Mouse (Mus musculus): ENCODE data around the gene Pbx1.

The Pbx1 gene

DNA sequence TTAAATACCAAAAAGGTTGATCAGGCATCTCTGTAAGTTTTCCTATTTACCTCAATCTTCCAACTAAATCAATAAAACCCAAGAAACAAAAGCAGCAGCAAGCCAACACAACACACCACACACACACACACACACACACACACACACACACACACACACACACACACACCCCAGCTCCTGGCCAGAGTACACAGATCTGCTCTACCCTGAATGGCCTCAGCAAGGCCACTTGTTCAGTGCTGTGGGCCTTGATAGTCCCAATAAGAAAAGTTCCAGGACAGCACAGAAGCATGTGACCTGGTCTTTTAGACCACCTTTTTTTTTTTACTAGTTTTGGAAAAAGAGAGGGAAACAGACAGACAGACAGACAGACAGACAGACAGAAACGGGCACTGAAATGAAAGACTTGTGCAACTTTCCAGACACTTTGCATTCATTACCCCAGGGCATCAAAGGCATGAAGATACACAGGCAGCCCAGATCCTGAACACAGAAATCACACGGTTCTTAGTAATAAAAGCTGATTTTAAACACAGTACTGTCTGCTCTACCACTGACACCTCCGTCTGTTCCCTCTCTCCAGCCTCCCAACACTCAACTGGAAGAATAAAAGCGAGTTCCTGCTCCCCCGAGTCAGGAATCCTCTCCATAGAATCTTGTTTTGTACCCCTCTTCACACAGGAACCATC lies 6.9 kb downstream of the Pbx1 start:
- no peak for DNase-seq (ENCODE audit: low spot score)

DNA sequence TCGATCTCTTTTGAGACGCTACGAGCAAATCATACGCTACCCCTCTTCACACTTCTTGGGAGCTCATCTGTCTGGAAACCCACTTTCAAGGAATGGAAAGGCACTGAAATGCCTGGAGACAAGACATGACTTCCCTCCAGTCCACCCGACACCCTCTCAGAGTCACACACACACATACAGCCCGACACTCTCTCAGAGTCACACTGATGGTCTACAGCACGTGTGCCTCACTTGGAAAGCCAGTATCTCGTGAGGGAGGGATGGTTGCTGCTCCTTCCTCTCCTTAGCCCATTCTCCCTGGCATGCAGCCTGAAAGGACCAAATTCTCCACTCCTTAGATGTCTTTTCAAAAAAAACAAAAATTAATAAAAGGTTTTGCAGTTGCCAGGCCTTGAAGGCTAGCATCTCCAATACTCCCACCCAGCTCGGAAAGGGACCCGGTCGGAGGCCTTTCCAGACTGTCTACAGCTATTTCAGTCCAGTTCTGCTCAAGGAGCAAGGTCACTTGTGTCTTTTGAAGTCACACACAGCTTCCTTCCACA lies 8.6 kb downstream of the Pbx1 start:
- DNase-seq (ENCODE audit: low spot score): no peak

DNA sequence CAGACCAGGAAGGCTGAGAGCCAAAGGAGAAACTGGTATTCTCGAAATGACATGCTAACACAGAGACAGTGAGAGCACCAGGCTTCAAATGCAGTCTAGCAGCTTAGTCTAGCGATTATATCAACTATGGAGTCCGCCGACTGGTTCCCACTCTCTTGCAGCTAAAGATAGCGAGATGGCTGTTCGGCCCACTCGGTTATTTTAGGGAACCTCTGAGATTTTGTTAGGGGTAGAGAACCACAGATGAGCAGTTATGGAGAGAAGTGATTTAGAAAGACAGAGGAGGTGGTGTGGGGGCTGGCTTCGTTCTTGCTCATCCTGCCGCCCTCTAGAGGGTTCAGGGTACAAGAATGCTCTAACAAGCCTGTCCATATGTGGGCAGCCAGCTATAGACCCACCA lies 13.2 kb downstream of the Pbx1 start:
- DNase-seq (ENCODE audit: low spot score): peak; percentile 54

DNA sequence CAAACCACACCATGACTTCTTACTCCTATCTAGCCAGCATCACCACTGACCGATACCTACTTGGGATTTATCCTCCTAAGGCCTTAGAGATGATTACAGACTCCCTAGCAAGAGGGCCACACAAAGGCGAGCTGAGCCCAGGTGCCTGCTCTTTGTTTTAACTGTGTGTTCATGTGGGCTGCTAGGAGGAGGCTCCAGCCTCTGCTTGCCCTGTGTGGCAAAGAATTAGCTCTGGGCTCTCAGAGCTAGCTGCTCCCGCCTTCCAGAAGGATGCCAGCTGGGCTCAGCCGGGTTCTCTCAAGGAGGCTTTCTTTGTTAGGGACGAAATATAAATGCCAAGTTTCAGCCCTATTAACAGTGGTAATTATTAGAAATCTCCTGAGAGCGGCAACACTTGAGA lies 14.4 kb downstream of the Pbx1 start:
- DNase-seq (ENCODE audit: low spot score): no peak

DNA sequence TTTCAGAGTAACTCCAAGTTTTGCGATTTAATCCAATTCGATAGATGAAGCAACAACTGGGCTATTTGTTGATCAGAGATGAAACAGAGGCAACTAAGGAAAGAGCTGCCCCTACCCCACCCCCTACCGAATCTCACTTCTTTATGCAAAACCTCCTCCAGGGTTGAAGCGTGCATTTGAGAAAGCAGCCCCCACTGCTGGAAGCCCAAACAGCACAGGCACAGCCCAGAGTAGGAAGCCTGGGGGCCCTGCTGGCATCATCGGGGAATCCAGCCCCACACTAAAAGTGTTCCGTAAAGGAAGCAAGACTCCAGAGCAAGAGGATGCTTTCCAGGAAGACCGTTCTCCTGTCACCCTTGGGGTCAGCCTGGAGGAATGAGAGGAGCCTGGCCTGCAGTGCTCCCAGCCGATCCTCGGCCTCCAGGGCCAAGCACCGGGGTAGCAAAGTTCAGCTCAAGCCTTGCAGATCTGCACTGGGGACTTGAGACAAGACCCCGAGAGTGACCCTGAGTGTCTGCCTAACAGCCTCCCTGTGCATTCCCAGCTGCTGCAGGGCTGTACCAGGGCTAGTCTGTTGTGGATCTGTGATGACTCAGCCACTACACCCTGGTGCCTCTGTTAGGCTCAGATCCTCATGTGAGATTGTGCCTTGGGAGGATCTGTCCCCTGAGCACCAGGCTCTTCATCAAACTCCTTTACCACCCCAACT lies 15.2 kb downstream of the Pbx1 start:
- DNase-seq (ENCODE audit: low spot score): no peak

DNA sequence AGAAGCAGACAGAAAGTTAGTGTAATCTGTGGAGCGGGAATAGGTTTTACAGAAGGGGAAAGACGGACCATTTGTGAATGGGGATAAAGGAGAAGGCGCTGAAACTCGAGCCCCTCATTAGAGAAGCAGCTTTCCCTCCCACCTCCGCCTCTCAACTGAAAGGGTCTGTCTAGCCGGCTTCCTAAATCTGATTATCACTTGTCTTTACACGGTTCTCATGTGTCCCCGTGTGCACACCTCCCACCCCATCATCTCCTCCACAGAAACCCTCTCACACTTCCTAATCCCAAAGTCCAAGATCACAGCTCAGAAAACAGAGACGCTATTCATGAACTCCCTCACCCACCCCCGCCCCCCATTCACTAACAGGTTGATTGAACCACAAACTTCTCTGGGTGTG lies 21.5 kb downstream of the Pbx1 start:
- DNase-seq (ENCODE audit: low spot score): no peak

DNA sequence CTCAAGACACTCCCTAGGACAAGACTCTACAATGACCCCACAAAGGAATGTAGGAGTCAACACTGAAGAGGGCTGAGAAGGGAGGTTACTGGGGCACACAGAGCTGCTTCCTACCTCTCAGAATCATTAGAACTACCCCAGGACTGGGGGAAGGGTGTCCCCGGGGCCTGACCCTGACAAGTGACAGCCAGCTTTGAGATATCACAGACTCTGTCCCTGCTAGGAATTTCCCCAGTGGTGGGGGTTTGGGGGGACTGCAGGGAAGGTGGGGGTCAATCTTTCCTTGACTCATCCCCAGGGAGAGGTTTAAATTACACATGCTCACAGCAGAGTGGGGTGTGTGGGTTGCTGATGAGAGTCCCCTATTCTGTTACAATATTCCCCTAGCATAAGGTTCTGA lies 22.0 kb downstream of the Pbx1 start:
- no peak for DNase-seq (ENCODE audit: low spot score)

DNA sequence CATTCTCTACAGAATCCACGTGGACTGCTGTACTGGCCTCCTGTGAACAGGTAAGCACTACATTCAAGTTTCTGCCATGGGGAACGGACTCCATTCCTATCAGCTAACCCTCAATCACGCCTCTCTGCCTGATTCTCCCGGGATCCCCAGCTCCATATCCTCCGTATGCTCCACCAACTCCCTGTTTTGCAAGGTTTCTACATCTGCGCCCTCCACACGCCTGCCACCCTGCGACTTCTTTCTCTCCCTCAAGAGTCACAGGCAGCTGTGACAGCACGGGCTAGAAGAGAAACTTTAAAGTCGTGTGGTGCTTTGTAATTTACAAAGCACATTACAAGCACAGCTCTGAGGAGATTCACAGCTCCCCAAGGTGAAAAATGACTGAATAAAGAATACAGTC lies 23.3 kb downstream of the Pbx1 start:
- DNase-seq (ENCODE audit: low spot score): no peak

DNA sequence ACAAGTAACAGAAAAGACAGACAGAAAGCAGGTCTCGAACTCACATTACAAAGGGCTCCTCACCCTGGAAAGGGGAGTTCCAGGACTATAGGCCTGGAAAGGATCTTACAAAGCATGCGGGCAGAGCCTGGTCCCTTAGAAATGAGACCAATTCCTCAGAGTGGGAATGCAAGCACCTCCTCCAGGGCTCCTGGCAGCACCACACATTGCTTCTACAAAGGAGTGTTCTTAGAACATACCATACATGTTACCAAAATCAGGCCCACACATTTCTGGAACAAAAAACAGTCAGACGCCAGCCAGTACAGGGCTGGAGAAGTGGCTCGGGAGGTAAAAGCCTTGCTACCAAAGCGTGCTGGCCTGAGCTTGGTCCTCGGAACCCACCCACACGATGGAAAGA lies 24.1 kb downstream of the Pbx1 start:
- DNase-seq (ENCODE audit: low spot score): no peak

DNA sequence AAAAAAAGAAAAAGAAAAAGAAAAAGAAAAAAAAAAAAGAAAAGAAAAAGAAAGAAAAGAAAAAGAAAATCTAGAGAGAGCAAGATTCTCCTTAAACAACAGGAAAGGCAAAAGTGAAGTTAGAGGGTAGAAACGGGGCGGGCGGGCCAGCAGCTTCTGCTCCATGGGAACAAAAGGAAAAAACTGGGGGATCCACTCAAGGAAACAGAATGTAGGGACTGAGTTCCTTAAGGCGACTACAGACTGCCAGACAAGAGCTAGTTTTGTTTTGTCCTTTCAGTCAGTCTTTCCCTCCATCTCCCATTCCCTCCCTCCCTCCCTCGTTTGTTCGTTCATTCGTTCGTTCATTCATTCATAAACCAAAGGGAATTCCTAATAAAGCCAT lies 25.8 kb downstream of the Pbx1 start:
- DNase-seq (ENCODE audit: low spot score): no peak

DNA sequence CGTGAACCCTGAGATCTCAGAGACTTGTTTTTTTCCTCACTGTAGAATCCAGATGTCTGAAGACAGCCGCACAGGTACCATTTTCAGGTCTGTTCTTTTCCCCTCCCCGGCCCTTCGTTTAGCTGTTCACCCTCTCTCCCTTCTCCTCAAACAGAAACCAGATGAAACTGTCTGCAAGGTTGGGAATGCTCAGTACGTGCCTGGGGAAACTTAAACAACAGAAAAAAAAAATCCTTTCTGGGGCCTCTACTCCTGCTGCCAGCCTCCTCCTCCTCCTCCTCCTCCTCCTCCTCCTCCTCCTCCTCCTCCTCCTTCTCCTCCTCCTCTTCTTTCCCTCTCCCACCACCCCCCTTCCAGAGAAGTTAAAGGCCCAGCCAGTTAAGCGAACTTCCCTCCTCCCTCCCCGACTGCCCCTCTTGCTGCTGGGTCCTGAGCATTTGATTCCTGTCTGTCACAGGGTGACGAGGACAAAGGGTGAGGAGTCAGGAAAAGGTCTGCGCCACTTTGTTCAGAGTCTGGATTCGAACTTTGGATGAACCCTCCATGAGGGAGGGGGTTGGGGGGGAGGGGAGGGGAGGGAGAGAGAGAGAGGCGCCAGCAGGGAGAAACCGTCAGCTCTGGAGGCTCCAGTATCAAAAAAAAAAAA lies 26.3 kb downstream of the Pbx1 start:
- DNase-seq (ENCODE audit: low spot score): no peak

DNA sequence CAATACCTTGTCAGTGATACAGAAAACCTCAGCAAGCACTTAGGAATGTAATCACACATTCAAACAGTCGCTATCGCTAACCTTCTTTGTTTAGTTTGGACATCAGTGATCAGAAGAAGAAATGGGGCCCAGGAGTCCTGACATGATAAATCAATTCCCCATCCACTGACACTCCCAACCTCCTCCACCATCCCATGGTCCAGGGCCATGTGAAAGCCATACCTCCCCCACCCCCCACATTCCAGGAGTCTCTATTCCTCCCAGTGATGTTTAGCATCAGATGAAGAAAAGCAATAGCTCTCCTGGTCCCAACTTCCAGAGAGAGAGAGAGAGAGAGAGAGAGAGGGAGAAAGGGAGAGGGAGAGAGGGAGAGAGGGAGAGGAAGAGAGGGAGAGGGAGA lies 28.5 kb downstream of the Pbx1 start:
- no peak for DNase-seq (ENCODE audit: low spot score)

DNA sequence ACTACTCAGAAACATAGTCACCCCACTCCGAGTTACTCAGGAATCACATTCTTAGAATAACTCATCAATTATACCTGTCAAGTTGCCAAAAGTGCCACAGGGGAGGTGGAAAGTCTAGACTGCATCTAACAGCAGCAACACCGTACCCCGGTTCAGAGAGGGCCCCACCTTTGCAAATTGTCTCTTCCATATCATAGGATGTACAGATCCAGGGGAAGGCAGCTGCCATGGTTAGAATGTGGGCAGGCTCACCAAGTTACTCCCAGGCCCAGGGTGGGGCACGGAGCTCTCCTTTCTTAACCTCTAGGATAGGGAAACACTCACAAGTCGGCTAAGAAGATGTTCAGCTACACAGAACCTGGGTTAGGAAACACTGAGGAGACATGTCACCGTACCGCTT lies 29.4 kb downstream of the Pbx1 start:
- no peak for DNase-seq (ENCODE audit: low spot score)

DNA sequence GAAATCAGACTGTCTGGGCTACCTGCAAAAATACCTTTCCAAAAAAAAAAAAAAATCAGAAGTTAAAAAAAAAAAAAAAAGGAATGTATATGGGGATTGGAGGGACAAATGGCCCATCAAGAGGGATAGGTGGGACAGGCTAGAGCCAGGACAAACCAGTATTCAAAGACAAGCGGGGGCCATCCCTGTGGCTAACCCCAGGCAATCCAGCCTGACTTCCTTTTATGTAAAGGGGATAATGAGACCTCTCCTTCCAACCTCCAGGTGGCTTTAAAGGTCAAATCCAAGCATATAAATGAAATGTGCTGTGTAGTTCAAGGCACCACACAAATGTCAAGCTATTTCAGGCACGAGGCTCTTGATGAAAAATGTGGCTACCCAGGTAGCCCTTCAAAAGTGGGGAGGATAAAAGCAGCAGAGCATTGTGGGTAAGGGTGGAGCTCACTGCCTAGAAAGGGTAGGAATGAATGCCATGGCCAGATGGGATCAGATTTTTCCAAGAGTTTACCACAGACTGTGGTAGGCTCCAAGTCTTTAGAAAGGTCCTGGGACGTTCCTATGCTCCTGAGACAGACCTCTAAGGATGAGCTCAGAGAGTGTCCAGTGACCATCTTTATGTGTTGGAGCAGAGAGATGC lies 36.4 kb downstream of the Pbx1 start:
- no peak for DNase-seq (ENCODE audit: low spot score)

DNA sequence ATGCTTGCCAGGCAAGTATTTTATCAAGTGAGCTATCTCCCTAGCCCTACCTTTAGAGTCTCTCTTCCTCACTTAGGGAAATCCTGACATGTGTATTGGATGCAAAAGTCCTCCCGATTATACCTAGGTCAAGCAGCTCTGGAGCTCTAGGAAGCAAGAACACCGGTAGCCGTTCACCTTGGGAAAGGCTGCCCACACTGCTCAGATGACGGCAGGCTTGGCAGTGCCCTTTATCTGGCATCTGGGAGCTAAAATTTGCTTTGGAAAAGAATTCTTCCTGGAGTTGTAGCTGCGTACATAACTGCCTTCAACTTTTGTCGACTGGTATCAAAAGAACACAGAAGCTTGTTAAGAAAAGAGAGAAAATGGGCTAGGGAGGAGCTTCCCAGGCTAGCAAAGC lies 37.5 kb downstream of the Pbx1 start:
- no peak for DNase-seq (ENCODE audit: low spot score)

DNA sequence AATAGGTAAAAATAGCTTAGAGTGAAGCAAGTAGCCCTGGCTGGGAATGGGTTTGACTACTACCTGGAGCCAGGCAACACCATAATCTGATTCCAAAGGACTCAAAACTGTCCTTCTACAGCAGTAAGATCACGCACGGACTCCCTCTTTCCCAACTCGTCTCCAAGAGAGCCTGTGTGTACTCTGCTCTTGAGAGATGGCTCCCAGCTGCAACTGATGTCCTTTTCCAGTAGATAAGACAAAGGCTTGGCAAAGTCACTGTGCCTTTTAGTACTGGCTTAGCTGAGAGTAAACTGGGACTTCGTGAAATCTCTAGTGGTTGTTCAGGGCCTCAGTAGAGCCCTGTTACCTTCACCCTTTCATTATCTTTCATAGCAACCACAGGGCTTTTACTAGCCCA lies 38.6 kb downstream of the Pbx1 start:
- DNase-seq (ENCODE audit: low spot score): no peak

DNA sequence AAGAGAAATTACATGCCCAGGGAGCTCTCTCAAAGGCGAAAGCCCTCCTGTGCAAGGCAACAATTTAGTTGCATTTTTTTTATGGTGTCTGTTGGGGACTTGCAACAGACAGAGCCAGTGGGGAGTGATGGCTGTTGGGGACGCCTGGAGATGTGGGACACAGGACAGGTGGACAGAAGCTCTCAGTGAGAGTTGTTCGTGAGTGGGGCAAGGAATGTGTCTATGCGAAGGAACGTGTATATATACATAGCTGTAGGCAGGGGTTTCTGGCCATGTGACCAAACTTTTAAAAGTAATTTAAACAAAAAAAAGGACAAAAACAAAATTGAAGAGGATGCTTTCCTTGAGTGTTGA lies 39.6 kb downstream of the Pbx1 start:
- no peak for DNase-seq (ENCODE audit: low spot score)

DNA sequence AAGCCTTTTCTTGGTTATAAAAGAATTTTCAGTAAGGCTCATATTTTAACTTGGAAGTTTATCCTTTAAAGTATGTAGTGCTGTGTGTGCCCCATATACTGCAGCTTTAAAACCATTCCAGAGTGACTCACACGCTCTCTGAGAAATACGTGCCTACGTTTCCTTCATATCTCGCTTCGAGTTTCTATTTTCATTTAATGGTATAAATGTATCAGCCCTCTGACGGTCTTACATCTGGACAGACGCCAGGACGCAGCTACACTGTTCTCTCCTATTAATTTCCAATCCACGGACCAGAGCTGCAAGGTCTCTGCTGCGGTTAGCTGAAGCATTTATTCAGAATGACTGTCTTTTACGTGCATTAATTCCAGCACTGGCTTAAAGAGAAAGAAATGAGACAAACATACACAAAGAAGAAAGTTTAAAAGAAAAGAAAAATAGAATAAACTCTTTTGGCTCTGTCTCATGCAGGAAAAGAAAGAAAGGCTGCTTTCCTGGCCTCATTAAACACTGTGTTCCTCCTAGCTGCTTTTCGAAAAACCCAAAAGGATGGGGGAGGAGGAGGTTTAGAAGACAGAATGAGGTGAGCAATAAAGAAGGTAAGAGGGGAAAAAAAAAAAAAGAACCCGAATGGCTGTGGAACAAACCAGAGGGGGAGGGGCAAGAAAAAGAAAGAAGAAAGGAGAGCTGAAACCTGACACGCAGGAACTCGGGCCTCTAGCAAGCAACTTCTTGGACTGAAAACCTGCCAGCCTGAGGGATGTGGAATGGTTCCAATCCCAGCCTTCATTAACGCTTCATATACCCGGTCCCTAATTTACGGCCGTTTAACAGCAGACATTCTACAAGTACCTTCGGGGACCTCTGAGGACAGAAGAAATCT lies 40.2 kb downstream of the Pbx1 start:
- DNase-seq (ENCODE audit: low spot score): peak; percentile 29

DNA sequence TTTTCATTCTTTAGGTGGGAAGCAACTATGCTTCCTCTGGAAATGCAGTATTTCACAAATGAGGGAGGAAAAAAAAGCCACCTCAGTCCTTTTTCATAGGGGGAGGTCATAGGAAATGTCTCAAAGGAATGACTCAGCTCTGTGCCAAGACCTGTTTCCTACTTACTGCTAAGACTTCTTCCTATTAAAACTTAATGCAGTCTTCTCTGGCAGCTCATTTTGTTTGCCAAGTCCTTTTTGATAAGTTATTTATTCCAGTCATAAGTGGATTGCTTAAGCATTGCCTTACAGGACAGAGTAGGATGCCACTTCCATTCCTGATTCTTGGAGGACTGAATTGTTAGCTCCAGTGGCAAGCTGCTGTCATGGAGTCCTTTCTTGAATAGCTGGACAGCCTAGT lies 41.3 kb downstream of the Pbx1 start:
- no peak for DNase-seq (ENCODE audit: low spot score)

DNA sequence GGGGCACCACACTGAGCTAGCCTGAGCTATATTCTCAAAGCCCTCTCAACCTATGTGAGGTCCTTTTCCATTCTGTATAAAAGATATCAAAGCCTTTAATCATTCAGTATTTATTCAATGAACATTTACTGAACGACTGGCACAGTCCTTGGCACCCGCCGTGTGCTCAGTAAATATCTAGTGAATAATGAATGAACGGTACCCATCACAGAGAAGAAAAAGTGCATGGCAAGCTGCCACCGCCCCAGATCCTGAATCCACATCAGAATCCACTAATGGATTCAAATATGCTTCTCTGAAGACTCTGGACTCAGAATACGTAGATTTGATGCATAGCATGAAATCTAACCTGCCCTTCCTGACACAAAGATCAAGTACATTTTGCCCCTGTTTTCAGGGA lies 45.9 kb downstream of the Pbx1 start:
- no peak for DNase-seq (ENCODE audit: low spot score)

DNA sequence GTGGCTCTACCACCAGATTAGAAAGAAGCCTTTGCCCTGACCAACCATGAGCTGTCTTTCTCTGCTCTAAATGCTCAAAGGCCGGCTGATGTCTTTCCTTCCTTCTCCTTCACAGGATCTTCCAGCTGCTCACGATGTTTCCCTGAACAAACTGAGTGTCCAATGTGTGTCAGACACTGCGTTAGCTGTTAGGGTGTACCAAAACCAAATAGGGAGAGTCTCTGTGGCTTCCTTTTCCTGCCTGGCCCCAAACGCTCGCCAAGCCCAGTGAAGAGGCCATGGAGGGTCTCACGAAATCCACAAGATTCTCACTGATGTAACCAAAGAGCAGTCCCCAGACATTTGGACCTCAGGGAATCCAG lies 47.5 kb downstream of the Pbx1 start:
- DNase-seq (ENCODE audit: low spot score): no peak

All from layer of hippocampus, adult 11-12 months (tissue).